Mouse (Mus musculus) heart, postnatal 0 days (tissue): ENCODE data around the gene Il17re.

Experiments
- CTCF ChIP-seq: IDR thresholded peaks from 2 replicates; pipeline ENCODE4 v1.5.1; 2016; ENCODE audit warnings: antibody characterized with exemption, control low read depth, low read depth
- EP300 ChIP-seq: IDR thresholded peaks from 2 replicates; pipeline ENCODE4 v1.6.1; 2016; ENCODE audit warnings: antibody characterized with exemption, low read depth

- no peak for TF ChIP-seq EP300
- TF ChIP-seq CTCF, result no peak
Measured at GRCm38 (mm10) chr6:113492101-113492864, 34.0 kb downstream of the Il17re start.
